Mouse (Mus musculus) heart, embryonic 15.5 days (tissue): ENCODE measurements around the gene Sla2. TPM values are rescaled to one million over a fixed set of nuclear protein-coding genes. Genes with fewer than 3 reads are reported as not detected.
A peak's percentile ranks its signal among the peaks of the same experiment; 100 is the strongest.
"Not testable (repeated sequence)": the region's sequence is repeated elsewhere in the genome, so short reads cannot be mapped to it uniquely, and the experiment has no call there.

Source experiments
- ATAC-seq: fragments of 200-750 bp; cut with Nextera tagmentation; replicated peaks from 2 replicates; pipeline ENCODE4 v1.8.0; 2017; ENCODE audit warnings: low read depth, moderate TSS enrichment; ENCODE audit not compliant: insufficient number of reproducible peaks, insufficient read depth, low FRiP score
- H3K27ac ChIP-seq: fragments of 300-500 bp; sonication (generic); 2 replicates; pipeline ENCODE4 v1.5.1; 2015; ENCODE audit warnings: mild to moderate bottlenecking, inconsistent platforms
- H3K27me3 ChIP-seq: fragments of 300-500 bp; sonication (generic); 2 replicates; pipeline ENCODE4 v1.6.1; 2015; ENCODE audit warnings: inconsistent platforms
- H3K36me3 ChIP-seq: fragments of 300-500 bp; sonication (generic); 2 replicates; pipeline ENCODE4 v1.6.1; 2015; ENCODE audit warnings: mild to moderate bottlenecking, inconsistent platforms
- H3K4me1 ChIP-seq: fragments of 300-500 bp; sonication (generic); replicated peaks from 2 replicates; pipeline ENCODE4 v1.6.1; 2015; ENCODE audit warnings: inconsistent platforms
- H3K4me2 ChIP-seq: fragments of 300-500 bp; sonication (generic); 2 replicates; pipeline ENCODE4 v1.6.1; 2015; ENCODE audit warnings: inconsistent platforms, mild to moderate bottlenecking, moderate library complexity
- H3K4me3 ChIP-seq: fragments of 300-500 bp; sonication (generic); 2 replicates; pipeline ENCODE4 v1.5.1; 2015; ENCODE audit warnings: mild to moderate bottlenecking, inconsistent platforms
- H3K9ac ChIP-seq: fragments of 300-500 bp; sonication (generic); 2 replicates; pipeline ENCODE4 v1.6.1; 2015; ENCODE audit warnings: mild to moderate bottlenecking, inconsistent platforms
- H3K9me3 ChIP-seq: fragments of 300-500 bp; sonication (generic); replicated peaks from 2 replicates; pipeline ENCODE4 v1.6.1; 2016; ENCODE audit warnings: inconsistent platforms
- WGBS: fragments of 180-500 bp; shearing (Covaris S2); methylation state at CpG from one replicate; pipeline ENCODE4 v1.1.7; 2015; ENCODE audit warnings: mixed read lengths; 5-methylcytosine and 5-hydroxymethylcytosine counted together
- polyA plus RNA-seq: library from polyadenylated mRNA; unstranded; fragments of >200 nt; fragmentation: Nextera tagmentation; extraction: Ambion mirVana; gene quantifications from 2 replicates; pipeline ENCODE4 v1.2.1, GENCODE M21; 2015

The Sla2 gene
- polyA plus RNA-seq, result 0.58 and 4.4 TPM in 2 replicates

DNA sequence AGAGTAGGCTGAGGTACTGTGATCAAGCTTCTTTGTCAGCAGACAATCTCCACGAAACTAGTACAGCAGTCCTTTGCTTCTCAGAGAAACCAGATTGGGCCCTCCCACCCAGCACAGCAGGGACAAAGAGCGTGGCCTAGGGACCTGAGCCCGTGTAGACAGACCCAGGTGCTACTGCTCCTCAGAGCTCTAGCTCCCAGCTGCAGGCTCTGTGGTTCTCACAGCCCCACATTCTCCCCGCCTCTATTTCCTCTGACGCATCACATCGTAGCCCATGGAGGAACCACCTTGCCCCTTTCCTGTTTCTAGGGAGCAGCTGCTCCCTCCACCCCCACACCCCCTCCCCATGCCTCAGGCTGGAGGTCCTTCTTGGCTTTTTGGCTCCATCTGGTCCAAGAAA lies at the start of gene Sla2:
TSS of gene Sla2 (minus strand) at position 176 of the 400 bp plus-strand sequence.
- H3K36me3 ChIP-seq, result no peaks in the 10 kb centered on the region
- 53% methylated on average over 6 of the region's 6 CpGs for WGBS
- H3K4me2 ChIP-seq, result no peak within 1 kb of the TSS
- H3K27me3 ChIP-seq, result no peaks in the 10 kb centered on the region
- H3K27ac ChIP-seq, result no peak within 1 kb of the TSS
- no peaks in the 10 kb centered on the region for H3K9me3 ChIP-seq
- no peak for ATAC-seq
- H3K9ac ChIP-seq, result no peak within 1 kb of the TSS
- no peaks in the 10 kb centered on the region for H3K4me1 ChIP-seq
- peak within 1 kb of the TSS; percentile 20; the same call in 1 of the 2 replicates for H3K4me3 ChIP-seq

DNA sequence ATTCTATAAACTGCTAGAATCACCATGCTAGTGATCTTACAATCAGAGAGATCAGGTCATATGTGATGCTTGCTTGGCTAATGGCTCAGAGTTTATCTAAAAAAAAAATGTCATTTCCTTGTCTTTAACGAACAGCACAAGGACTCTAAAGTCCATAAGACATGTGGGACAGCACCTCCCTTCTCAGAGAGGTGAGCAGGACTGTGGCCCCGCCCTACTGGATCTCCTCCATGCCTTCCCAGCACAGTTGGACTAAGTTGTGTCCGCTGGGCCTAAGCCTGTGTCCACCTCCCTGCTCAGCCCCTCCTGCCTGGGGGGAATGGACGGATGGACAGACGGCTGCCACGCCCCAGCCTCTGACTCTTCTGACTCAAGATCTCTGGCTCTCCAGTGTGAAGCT lies 48.0 kb upstream of the Sla2 start:
- H3K27me3 ChIP-seq, result no peaks in the 10 kb centered on the region
- H3K36me3 ChIP-seq, result peaks cover 39% of the 10 kb centered on the region; the same call in 1 of the 2 replicates
- no peak overlapping the region for H3K4me2 ChIP-seq
- no peaks in the 10 kb centered on the region for H3K9me3 ChIP-seq
- H3K27ac ChIP-seq, result no peak overlapping the region
- ATAC-seq, result no peak
- H3K9ac ChIP-seq, result no peak overlapping the region
- 81% methylated on average over 6 of the region's 6 CpGs for WGBS
- no peaks in the 10 kb centered on the region for H3K4me1 ChIP-seq
- H3K4me3 ChIP-seq, result no peak overlapping the region

GRCm38 (mm10) chr2:156933426-156933825 lies 46.4 kb upstream of the Sla2 start:
- no peak overlapping the region for H3K27ac ChIP-seq
- WGBS, result 83% methylated on average over 1 of the region's 1 CpGs
- no peaks in the 10 kb centered on the region for H3K27me3 ChIP-seq
- no peaks in the 10 kb centered on the region for H3K4me1 ChIP-seq
- H3K9me3 ChIP-seq, result no peaks in the 10 kb centered on the region
- peaks cover 41% of the 10 kb centered on the region; the same call in 1 of the 2 replicates for H3K36me3 ChIP-seq
- no peak overlapping the region for H3K9ac ChIP-seq
- no peak for ATAC-seq
- no peak overlapping the region for H3K4me2 ChIP-seq
- no peak overlapping the region for H3K4me3 ChIP-seq

GRCm38 (mm10) chr2:156931421-156931820 lies 44.4 kb upstream of the Sla2 start:
- no peaks in the 10 kb centered on the region for H3K27me3 ChIP-seq
- peaks cover 30% of the 10 kb centered on the region; the same call in 1 of the 2 replicates for H3K36me3 ChIP-seq
- H3K9ac ChIP-seq, result no peak overlapping the region
- H3K9me3 ChIP-seq, result no peaks in the 10 kb centered on the region
- H3K4me1 ChIP-seq, result no peaks in the 10 kb centered on the region
- H3K4me3 ChIP-seq, result no peak overlapping the region
- no peak overlapping the region for H3K4me2 ChIP-seq
- no peak for ATAC-seq
- H3K27ac ChIP-seq, result no peak overlapping the region
- WGBS, result 95% methylated on average over 2 of the region's 2 CpGs

- no peak overlapping the region for H3K4me2 ChIP-seq
Measured at GRCm38 (mm10) chr2:156930549-156930948, 43.6 kb upstream of the Sla2 start.

GRCm38 (mm10) chr2:156929519-156930120 lies 42.6 kb upstream of the Sla2 start:
- WGBS, result 66% methylated on average over 11 of the region's 11 CpGs
- no peaks in the 10 kb centered on the region for H3K4me1 ChIP-seq
- ATAC-seq, result no peak
- H3K27ac ChIP-seq, result no peak overlapping the region
- no peak overlapping the region for H3K9ac ChIP-seq
- no peak overlapping the region for H3K4me3 ChIP-seq
- no peaks in the 10 kb centered on the region for H3K9me3 ChIP-seq
- no peak overlapping the region for H3K4me2 ChIP-seq
- H3K36me3 ChIP-seq, result peaks cover 17% of the 10 kb centered on the region; the same call in 1 of the 2 replicates
- no peaks in the 10 kb centered on the region for H3K27me3 ChIP-seq

More at GRCm38 (mm10) chr2:156930549-156930948, 43.6 kb upstream of the Sla2 start:
- no peak for ATAC-seq
- Histone ChIP-seq H3K27ac (no peak overlapping the region), H3K9ac (no peak overlapping the region), H3K4me1 (no peaks in the 10 kb centered on the region), H3K36me3 (peaks cover 21% of the 10 kb centered on the region; the same call in 1 of the 2 replicates), H3K9me3 (no peaks in the 10 kb centered on the region), H3K27me3 (no peaks in the 10 kb centered on the region), H3K4me3 (no peak overlapping the region)
- WGBS, result 86% methylated on average over 6 of the region's 6 CpGs

GRCm38 (mm10) chr2:156928606-156929005 lies 41.6 kb upstream of the Sla2 start:
- Histone ChIP-seq H3K9ac (no peak overlapping the region), H3K27ac (no peak overlapping the region), H3K4me3 (no peak overlapping the region), H3K4me1 (no peaks in the 10 kb centered on the region; the same call in 1 of the 2 replicates), H3K9me3 (no peaks in the 10 kb centered on the region), H3K4me2 (no peak overlapping the region), H3K27me3 (no peaks in the 10 kb centered on the region), H3K36me3 (peaks cover 17% of the 10 kb centered on the region; the same call in 1 of the 2 replicates)
- no peak for ATAC-seq
- WGBS, result 95% methylated on average over 6 of the region's 6 CpGs

DNA sequence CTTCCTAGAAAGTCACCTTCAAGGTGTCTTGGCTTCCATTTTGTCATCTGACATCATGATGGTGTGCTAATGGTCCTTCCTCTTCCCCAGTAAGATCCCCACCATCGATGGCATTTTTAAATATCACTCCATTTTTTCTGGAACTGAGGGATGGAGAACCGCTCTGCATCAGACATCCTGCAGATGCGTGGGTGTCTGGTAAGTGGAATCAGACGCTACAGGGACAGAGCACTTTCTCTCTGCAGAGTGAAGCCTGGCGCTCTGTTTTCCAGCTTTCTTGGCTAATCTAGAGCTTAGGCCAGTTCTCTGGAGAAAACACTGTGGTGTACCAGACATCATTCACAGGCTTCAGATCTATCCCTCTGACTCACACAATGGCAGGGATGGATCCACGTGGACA lies 40.7 kb upstream of the Sla2 start:
- no peak for ATAC-seq
- no peaks in the 10 kb centered on the region for H3K9me3 ChIP-seq

GRCm38 (mm10) chr2:156925611-156926010 lies 38.6 kb upstream of the Sla2 start:
- H3K27ac ChIP-seq, ATAC-seq, H3K27me3 ChIP-seq, H3K36me3 ChIP-seq, H3K9me3 ChIP-seq, H3K4me2 ChIP-seq, H3K9ac ChIP-seq, H3K4me3 ChIP-seq, H3K4me1 ChIP-seq: not testable (repeated sequence)
- WGBS, result 88% methylated on average over 3 of the region's 3 CpGs

More for the DNA sequence above, 40.7 kb upstream of the Sla2 start:
- Histone ChIP-seq H3K27ac (no peak overlapping the region), H3K9ac (no peak overlapping the region), H3K4me3 (no peak overlapping the region), H3K4me1 (no peaks in the 10 kb centered on the region; the same call in 1 of the 2 replicates), H3K36me3 (peaks cover 14% of the 10 kb centered on the region; the same call in 1 of the 2 replicates), H3K27me3 (no peaks in the 10 kb centered on the region), H3K4me2 (no peak overlapping the region)
- 76% methylated on average over 6 of the region's 6 CpGs for WGBS

DNA sequence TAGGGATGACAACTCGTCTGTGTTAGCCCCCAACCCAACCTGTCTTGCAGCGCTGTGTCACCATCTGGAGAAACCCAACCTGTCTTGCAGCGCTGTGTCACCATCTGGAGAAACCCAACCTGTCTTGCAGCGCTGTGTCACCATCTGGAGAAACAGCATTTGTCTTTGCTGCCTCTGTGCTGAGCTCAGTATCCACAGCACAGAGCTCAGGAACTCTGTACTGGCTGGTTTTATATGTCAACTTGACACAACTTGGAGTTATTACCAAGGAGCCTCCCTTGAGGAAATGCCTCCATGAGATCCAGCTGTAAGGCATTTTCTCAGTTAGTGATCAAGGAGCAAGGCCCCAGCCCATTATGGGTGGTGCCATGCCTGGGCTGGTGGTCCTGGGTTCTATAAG lies 38.1 kb upstream of the Sla2 start:
- not testable (repeated sequence) for H3K4me1 ChIP-seq, ATAC-seq, H3K4me3 ChIP-seq, H3K36me3 ChIP-seq, H3K9me3 ChIP-seq, H3K9ac ChIP-seq, H3K4me2 ChIP-seq, H3K27ac ChIP-seq, H3K27me3 ChIP-seq
- 88% methylated on average over 4 of the region's 4 CpGs for WGBS

DNA sequence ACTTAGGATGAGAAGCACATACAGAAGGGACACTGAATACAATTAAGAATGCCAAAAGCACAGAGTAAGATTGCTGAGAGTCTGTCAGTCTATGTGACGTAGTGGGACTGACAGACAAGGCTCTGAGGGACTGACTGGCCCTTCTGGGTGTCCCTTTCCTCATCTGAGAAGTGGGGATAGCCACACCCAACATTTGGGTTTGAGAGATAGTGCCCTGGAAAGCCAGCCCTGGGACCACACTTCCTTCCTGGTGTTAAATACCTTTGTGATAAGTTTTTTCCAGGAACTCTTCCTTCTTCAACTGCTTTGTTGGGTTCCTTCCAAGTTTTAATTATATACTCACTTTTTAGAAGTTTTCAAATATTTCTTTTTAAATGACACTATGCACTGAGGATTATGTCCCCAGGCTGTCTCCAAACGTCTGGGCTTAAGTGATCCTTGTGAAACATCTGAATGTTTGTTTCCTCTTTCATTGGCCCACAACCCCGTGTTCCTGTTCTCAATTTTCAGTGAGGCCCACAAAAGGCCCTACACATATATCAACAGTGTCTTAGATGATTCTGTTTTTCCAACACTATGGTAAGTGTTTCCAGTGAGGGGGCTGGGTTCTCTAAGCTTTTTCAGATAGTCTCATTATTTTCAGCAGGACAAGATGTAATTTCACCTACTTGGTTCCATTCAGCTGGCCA lies 37.4 kb upstream of the Sla2 start:
- Histone ChIP-seq H3K9ac (no peak overlapping the region), H3K27me3 (no peaks in the 10 kb centered on the region), H3K4me2 (no peak overlapping the region), H3K36me3 (0 out of 2 replicates have a peak, but pooled peaks cover 3% of the 10 kb centered on the region), H3K4me3 (no peak overlapping the region), H3K27ac (no peak overlapping the region), H3K4me1 (no peaks in the 10 kb centered on the region; the same call in 1 of the 2 replicates), H3K9me3 (no peaks in the 10 kb centered on the region)
- no peak for ATAC-seq
- 34% methylated on average over 3 of the region's 3 CpGs for WGBS
